Mouse (Mus musculus) spleen, adult 2 months (tissue): ENCODE results near the gene Mt3. TPM values are rescaled to one million over a fixed set of nuclear protein-coding genes. Genes with fewer than 3 reads are reported as not detected.

ENCODE experiments used
- DNase-seq, 2 experiments: peaks; one replicate each; pipeline versions ENCODE4 v3.0.0 to v3.0.0-alpha.2; 2012 to 2021; ENCODE audit warnings: low spot score in 2 of 2, low read depth in 1 of 2
- H3K27ac ChIP-seq: fragments of 200-500 bp; 2 replicates; pipeline ENCODE4 v1.5.1; 2012; ENCODE audit warnings: low read length, inconsistent platforms; ENCODE audit not compliant: insufficient read depth
- H3K27me3 ChIP-seq: fragments of 200-500 bp; 2 replicates; pipeline ENCODE4 v1.6.1; 2012; ENCODE audit warnings: mild to moderate bottlenecking, moderate library complexity, low read length, inconsistent platforms; ENCODE audit not compliant: control insufficient read depth, insufficient read depth
- H3K36me3 ChIP-seq: fragments of 200-500 bp; 2 replicates; pipeline ENCODE4 v1.6.1; 2012; ENCODE audit warnings: mild to moderate bottlenecking, low read length, inconsistent platforms; ENCODE audit not compliant: control insufficient read depth, insufficient read depth
- H3K4me1 ChIP-seq: fragments of 200-500 bp; 2 replicates; pipeline ENCODE4 v1.6.1; 2011; ENCODE audit warnings: inconsistent platforms; ENCODE audit not compliant: control insufficient read depth, insufficient read depth, insufficient read length
- H3K4me3 ChIP-seq: fragments of 200-500 bp; 2 replicates; pipeline ENCODE4 v1.5.1; 2011; ENCODE audit warnings: mild to moderate bottlenecking, inconsistent platforms; ENCODE audit not compliant: insufficient read depth, insufficient read length; ENCODE audit errors: extremely low read depth
- CTCF ChIP-seq: fragments of 200-500 bp; IDR thresholded peaks from 2 replicates; pipeline ENCODE4 v1.5.1; 2011; ENCODE audit warnings: mild to moderate bottlenecking, inconsistent platforms; ENCODE audit not compliant: insufficient read depth, insufficient read length, insufficient replicate concordance; ENCODE audit errors: extremely low read depth
- POLR2A ChIP-seq: fragments of 200-500 bp; IDR thresholded peaks from 2 replicates; pipeline ENCODE4 v1.6.1; 2011; ENCODE audit warnings: low read depth, low read length, inconsistent platforms
- WGBS: fragments of 180-500 bp; shearing (Covaris S2); methylation state at CpG from one replicate; pipeline ENCODE4 v1.1.7; 2018; 5-methylcytosine and 5-hydroxymethylcytosine counted together
- polyA plus RNA-seq: library from polyadenylated mRNA; depleted of rRNA; stranded (reverse); fragments of >200 nt; gene quantifications from 2 replicates; pipeline ENCODE4 v1.2.3, GENCODE M21; 2012

Gene Mt3
- polyA plus RNA-seq, 1 experiment: not detected

DNA sequence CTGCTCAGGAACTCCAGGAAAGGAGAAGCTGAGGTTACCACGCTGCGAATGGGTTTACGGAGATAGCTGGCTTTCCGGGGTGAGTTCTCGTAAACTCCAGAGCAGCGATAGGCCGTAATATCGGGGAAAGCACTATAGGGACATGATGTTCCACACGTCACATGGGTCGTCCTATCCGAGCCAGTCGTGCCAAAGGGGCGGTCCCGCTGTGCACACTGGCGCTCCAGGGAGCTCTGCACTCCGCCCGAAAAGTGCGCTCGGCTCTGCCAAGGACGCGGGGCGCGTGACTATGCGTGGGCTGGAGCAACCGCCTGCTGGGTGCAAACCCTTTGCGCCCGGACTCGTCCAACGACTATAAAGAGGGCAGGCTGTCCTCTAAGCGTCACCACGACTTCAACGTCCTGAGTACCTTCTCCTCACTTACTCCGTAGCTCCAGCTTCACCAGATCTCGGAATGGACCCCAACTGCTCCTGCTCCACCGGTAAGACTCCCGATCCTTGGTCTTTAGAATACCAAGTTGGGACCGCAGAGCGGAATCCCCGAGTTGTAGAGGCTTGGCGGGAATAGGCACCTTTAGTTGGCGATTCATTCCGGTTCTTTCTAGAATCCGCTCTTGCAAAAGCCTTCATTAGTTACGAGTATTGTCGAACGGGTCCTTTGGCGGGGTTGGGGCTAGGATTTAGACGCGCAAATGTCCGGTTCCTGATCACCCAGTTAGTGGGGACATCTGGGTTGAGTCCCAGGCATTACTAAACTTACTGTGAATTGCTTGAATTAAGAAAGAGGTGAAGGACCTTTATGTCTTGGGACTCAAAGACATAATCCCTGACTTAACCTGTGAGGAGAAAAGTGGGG is 26.7 kb downstream of the Mt3 start, which contains the start of gene Mt1:
Gene Mt1 (plus strand): TSS at position 226 of the 856 bp plus-strand sequence.
- no peak for TF ChIP-seq CTCF
- TF ChIP-seq POLR2A: peak; percentile 30; the same call in 1 of the 2 replicates
- H3K27ac ChIP-seq: peak within 1 kb of the TSS; percentile 34; the same call in 1 of the 2 replicates
- peak; percentile 27 to 40 for DNase-seq
- H3K4me3 ChIP-seq: peak within 1 kb of the TSS; percentile 53
- no peaks in the 10 kb centered on the region for H3K36me3 ChIP-seq
- WGBS: under 1% methylated on average over 50 of the region's 50 CpGs
- peaks cover 5% of the 10 kb centered on the region for H3K4me1 ChIP-seq
- H3K27me3 ChIP-seq: 0 out of 2 replicates have a peak, but pooled peaks cover 2% of the 10 kb centered on the region

DNA sequence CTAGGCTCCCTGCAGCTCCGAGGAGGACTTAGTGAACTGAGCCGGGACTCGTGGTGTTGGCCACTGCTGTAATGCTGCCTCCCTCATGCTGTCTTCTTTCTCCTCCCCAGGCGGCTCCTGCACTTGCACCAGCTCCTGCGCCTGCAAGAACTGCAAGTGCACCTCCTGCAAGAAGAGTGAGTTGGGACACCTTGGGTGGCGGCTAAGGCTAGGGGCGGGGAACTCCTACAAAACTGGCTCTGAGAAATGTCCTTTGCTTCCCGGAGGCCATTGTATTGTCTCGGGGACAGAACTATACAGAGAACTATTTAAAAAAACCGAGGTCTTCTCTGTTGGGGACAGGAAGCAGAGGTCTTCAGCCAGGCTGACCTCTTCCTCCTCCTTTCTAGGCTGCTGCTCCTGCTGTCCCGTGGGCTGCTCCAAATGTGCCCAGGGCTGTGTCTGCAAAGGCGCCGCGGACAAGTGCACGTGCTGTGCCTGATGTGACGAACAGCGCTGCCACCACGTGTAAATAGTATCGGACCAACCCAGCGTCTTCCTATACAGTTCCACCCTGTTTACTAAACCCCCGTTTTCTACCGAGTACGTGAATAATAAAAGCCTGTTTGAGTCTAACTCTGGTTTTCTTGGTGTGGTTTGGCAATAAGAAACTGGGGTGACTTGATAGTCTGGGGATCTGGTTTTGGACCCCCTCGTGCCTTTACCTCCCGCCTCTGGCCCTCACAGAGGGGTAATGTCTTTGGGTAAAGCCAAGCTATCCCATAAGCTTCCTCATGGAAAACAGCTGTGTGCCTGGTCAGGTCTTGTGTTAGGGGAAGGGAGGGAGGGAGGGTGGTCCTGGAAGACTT is 27.5 kb downstream of the Mt3 start:
- DNase-seq: no peak
- H3K27me3 ChIP-seq: 0 out of 2 replicates have a peak, but pooled peaks cover 2% of the 10 kb centered on the region
- 8% methylated on average over 25 of the region's 25 CpGs for WGBS
- H3K27ac ChIP-seq: no peak overlapping the region
- TF ChIP-seq CTCF (no peak), POLR2A (no peak)
- H3K4me3 ChIP-seq: peak overlapping the region; percentile 35; the same call in 1 of the 2 replicates
- H3K4me1 ChIP-seq: peaks cover 5% of the 10 kb centered on the region
- no peaks in the 10 kb centered on the region for H3K36me3 ChIP-seq

DNA sequence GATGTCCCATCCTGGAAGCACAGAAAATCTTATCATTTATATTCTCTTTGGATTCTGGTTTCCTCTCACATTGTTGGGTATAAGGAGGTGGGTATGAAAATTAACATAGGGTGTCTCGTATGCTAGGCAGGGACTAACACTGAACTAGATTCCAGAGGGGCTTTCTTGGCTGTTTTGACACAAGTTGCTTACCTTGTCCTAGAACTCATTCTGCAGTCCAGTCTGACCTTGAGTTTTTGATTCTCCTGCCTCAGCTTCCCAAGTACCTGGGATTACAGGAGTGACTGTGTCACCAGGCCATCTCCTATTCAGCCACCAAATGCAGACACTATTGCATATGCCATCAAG is 28.1 kb downstream of the Mt3 start:
- DNase-seq: no peak
- 81% methylated on average over 1 of the region's 1 CpGs for WGBS
- H3K27me3 ChIP-seq: 0 out of 2 replicates have a peak, but pooled peaks cover 2% of the 10 kb centered on the region
- no peak overlapping the region for H3K27ac ChIP-seq
- H3K4me1 ChIP-seq: peaks cover 5% of the 10 kb centered on the region
- H3K36me3 ChIP-seq: no peaks in the 10 kb centered on the region
- TF ChIP-seq POLR2A: no peak
- TF ChIP-seq CTCF: no peak
- no peak overlapping the region for H3K4me3 ChIP-seq

DNA sequence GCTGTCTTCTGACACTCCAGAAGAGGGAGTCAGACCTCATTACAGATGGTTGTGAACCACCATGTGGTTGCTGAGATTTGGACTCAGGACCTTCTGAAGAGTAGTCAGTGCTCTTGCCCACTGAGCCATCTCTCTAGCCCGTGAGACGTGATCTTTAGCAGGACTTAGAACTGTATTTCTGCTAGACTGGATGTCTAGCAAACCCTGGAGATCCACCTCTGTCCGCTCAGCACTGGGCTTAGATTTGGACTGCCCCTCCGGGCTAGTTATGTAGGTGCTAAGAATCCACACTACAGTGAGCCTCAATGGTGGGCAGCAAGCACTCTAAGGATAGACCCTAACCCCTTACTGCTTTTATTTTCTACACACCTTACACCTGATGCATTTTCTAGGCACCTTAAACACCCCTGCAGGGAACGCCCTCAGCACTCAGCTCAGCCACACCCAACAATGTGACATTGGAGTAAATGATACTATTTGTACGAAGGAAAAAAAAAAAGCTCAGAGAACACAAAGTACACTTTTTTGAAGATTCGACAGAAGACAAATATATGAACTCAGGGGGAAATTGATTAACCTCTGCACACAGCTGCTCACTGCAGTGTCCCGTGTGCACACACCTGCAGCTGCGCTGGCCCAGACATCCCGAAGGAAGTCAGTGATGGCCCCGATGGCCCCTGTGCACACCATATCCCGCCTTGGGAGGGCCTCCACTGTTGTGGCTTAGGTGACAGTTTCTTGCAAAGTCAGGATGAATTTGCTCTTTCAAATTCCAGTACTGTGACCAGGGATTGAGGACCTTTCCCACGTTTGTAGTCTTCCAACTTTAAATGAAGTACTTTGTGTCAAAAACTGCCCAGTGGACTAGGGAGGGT is 29.9 kb downstream of the Mt3 start:
- DNase-seq: no peak
- TF ChIP-seq CTCF (no peak), POLR2A (no peak)
- no peaks in the 10 kb centered on the region for H3K36me3 ChIP-seq
- WGBS: 69% methylated on average over 13 of the region's 13 CpGs
- peaks cover 7% of the 10 kb centered on the region for H3K4me1 ChIP-seq
- H3K27ac ChIP-seq: no peak overlapping the region
- 0 out of 2 replicates have a peak, but pooled peaks cover 2% of the 10 kb centered on the region for H3K27me3 ChIP-seq
- H3K4me3 ChIP-seq: no peak overlapping the region

DNA sequence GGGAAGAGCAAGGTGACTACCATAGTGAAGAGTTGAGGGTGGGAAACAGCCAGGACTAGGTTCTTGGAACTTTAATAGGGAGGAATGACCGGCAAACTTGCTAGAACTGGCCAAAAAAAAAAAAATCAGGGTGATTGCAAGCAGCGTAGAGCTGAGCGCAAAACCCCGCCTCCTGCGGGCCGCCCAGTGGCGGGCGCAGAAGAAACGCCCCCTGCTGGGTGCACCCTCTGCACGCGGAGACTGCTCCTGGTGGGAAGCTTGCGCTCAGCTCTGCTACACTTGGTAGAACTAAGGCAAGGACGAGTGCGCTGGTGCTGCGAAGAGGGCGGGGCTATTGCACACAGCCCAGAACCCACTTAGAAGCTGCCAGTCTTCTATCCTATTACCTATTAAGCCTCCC is 30.7 kb downstream of the Mt3 start:
- Histone ChIP-seq H3K36me3 (no peaks in the 10 kb centered on the region), H3K27me3 (0 out of 2 replicates have a peak, but pooled peaks cover 2% of the 10 kb centered on the region), H3K4me3 (peak overlapping the region; percentile 40; the same call in 1 of the 2 replicates), H3K27ac (no peak overlapping the region), H3K4me1 (peaks cover 7% of the 10 kb centered on the region)
- peak; percentile 55 to 59 for DNase-seq
- TF ChIP-seq CTCF (peak; percentile 65), POLR2A (no peak)
- 1% methylated on average over 16 of the region's 16 CpGs for WGBS

DNA sequence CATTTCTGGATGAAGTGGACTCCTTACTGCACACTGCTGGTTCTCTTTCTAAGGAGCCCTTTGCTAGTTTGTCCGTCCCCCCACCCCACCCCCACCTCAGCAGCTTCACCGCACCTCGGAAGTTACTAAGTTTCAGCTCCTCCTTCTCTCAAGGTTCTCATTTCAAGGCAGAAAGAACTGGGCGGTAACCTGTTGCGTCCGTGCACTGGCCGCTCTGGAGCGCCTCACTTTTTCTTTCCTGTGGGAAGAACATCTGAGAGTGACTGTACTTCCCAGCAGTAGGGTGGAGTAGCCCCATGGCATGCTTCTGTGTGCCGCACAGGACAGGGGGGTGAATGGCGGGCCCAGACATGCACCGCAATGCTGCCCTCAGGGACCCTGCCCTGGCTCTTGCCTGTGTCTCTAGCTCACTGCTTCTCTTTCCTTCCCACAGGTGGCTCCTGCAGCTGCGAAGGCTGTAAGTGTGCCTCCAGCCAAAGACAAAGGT is 32.0 kb downstream of the Mt3 start:
- Histone ChIP-seq H3K27ac (no peak overlapping the region), H3K4me3 (no peak overlapping the region), H3K36me3 (no peaks in the 10 kb centered on the region), H3K27me3 (0 out of 2 replicates have a peak, but pooled peaks cover 2% of the 10 kb centered on the region), H3K4me1 (peaks cover 4% of the 10 kb centered on the region)
- no peak for DNase-seq
- WGBS: 41% methylated on average over 12 of the region's 12 CpGs
- TF ChIP-seq POLR2A (no peak), CTCF (no peak)
